Mouse (Mus musculus) G1E (cell line): Measurements from ENCODE around the gene Lrrk2.

Experiments used
- CTCF ChIP-seq: IDR thresholded peaks from 2 replicates; pipeline ENCODE4 v1.5.1; 2012; ENCODE audit warnings: low read depth, low read length, inconsistent platforms, mixed read lengths
- TAL1 ChIP-seq: conservative IDR thresholded peaks from 2 replicates; pipeline ENCODE4 v1.6.1; 2012; ENCODE audit warnings: low read depth, low read length, inconsistent platforms, mixed read lengths

GRCm38 (mm10) chr15:91788338-91788737 lies 115.4 kb downstream of the Lrrk2 start:
- TF ChIP-seq CTCF (no peak), TAL1 (no peak)
